Mouse (Mus musculus): ENCODE measurements at regions not wholly inside any gene's neighbourhood (a gene's known extent, or its start where the extent isn't known, plus 50 kb on each side); places are given as distances from the start of the nearest gene placed in this dataset.

DNA sequence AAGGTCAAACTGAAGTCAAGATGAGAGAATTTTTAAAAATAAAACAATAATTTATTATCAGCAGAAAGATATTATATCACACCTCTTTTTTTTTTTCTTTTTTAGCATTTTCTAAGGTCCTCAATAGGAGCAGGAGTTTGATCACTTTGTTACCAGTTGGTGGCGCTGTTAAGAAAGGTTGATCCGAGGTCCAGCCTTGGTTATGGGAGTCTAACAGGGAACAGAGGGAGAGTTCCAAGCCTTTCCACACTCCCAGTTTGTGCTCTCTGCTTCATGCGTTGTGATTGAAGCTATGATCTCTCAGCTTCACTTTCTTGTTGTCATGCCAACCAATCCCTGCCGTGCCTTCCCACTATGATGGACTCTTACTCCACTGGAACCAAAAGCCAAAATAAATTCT, 83.8 kb downstream of the Fam174a start:
- H3K27me3 ChIP-seq (ENCODE audit: insufficient read depth, low read length): no peaks in the 10 kb centered on the region
- WGBS: 43% methylated on average over 4 of the region's 4 CpGs
- no peak for ATAC-seq (replicated peaks; ENCODE audit: low FRiP score, low read depth)
- H3K9ac ChIP-seq (ENCODE audit: low read depth, low read length): no peak overlapping the region
- H3K36me3 ChIP-seq (ENCODE audit: insufficient read depth, low read length): no peaks in the 10 kb centered on the region
- no peak overlapping the region for H3K4me2 ChIP-seq (ENCODE audit: low read length)
- H3K4me3 ChIP-seq (replicated peaks; ENCODE audit: low read depth, low read length): no peak overlapping the region
- no peaks in the 10 kb centered on the region for H3K9me3 ChIP-seq (replicated peaks; ENCODE audit: low read length)
- peak; percentile 42; the same call in 1 of the 2 replicates for TF ChIP-seq CTCF (IDR thresholded peaks at IDR 0.05; ENCODE audit: low read depth)
- H3K27ac ChIP-seq: no peak overlapping the region
- no peak for DNase-seq (ENCODE audit: low spot score)
- no peaks in the 10 kb centered on the region for H3K4me1 ChIP-seq (replicated peaks; ENCODE audit: insufficient read depth, low read length)

DNA sequence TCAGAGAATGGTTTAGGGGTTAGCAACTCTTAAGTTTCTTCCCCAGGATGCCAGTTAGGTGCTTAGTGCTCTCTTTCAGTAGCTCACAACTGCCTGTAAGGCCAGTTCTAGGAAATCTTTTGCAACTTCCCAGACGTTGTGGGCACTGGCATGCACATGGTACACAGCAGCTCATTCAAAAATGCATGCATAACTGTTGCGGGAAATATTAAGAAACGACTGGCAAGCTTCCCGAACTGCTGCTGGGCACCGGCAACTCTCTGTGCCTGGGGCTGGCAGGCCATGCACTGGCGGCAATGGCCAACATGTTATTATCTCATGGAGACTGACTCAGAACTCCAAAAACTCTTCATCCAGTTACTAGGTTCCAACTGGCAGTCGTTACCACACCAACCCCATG, 86.3 kb downstream of the Fam174a start:
- H3K4me1 ChIP-seq (replicated peaks; ENCODE audit: insufficient read depth, low read length): no peaks in the 10 kb centered on the region
- no peak for TF ChIP-seq CTCF (IDR thresholded peaks at IDR 0.05; ENCODE audit: low read depth)
- WGBS: 89% methylated on average over 7 of the region's 7 CpGs
- DNase-seq (ENCODE audit: low spot score): no peak
- no peak overlapping the region for H3K4me3 ChIP-seq (replicated peaks; ENCODE audit: low read depth, low read length)
- H3K9ac ChIP-seq (ENCODE audit: low read depth, low read length): no peak overlapping the region
- no peak overlapping the region for H3K27ac ChIP-seq
- no peaks in the 10 kb centered on the region for H3K27me3 ChIP-seq (ENCODE audit: insufficient read depth, low read length)
- H3K36me3 ChIP-seq (ENCODE audit: insufficient read depth, low read length): no peaks in the 10 kb centered on the region
- no peak overlapping the region for H3K4me2 ChIP-seq (ENCODE audit: low read length)
- no peaks in the 10 kb centered on the region for H3K9me3 ChIP-seq (replicated peaks; ENCODE audit: low read length)
- ATAC-seq (replicated peaks; ENCODE audit: low FRiP score, low read depth): no peak

DNA sequence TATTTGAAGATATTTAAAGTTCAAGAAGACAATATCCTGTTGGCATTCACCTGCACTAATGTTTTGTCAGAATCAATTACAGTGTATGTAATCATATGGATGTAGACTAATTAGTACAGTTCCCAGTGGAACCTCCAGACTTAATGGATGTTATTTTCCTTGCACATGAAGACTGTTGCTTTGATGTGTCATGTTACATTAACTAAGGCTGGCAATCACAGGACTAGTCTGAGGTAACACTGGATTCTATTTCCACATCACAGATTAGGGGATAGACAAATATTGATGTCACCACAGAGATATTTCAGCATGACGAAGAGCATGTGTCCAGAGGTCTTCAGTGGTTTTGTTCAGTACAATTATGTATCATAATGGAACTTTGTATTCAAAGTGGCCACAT, 108.8 kb downstream of the Fam174a start:
- H3K4me2 ChIP-seq (ENCODE audit: low read length): no peak overlapping the region

DNA sequence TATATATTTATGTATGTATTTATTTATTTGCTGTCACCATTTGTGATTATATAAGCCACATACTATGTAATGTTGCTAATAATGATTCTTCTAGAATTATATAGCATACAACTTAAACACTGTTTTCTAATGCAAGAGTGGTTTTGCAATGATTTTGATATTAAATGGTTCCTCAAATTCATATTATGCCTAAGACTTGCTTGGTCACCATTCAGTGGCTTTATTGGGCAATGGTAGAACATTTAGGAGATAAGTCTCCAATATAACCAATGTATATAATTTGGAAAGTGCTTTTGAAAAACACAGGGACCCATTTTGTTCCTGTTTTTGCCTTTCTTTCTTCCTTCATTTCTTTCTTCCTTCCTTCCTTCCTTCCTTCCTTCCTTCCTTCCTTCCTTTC, 112.0 kb downstream of the Fam174a start:
- Histone ChIP-seq H3K4me3 (replicated peaks; ENCODE audit: low read depth, low read length) (no peak overlapping the region), H3K27me3 (ENCODE audit: insufficient read depth, low read length) (no peaks in the 10 kb centered on the region), H3K27ac (no peak overlapping the region), H3K36me3 (ENCODE audit: insufficient read depth, low read length) (no peaks in the 10 kb centered on the region), H3K9ac (ENCODE audit: low read depth, low read length) (no peak overlapping the region), H3K4me2 (ENCODE audit: low read length) (no peak overlapping the region), H3K4me1 (replicated peaks; ENCODE audit: insufficient read depth, low read length) (no peaks in the 10 kb centered on the region), H3K9me3 (replicated peaks; ENCODE audit: low read length) (no peaks in the 10 kb centered on the region)
- DNase-seq (ENCODE audit: low spot score): no peak
- no peak for ATAC-seq (replicated peaks; ENCODE audit: low FRiP score, low read depth)
- no peak for TF ChIP-seq CTCF (IDR thresholded peaks at IDR 0.05; ENCODE audit: low read depth)

More for the DNA sequence above, 108.8 kb downstream of the Fam174a start:
- Histone ChIP-seq H3K9ac (ENCODE audit: low read depth, low read length) (no peak overlapping the region), H3K4me1 (replicated peaks; ENCODE audit: insufficient read depth, low read length) (no peaks in the 10 kb centered on the region), H3K36me3 (ENCODE audit: insufficient read depth, low read length) (no peaks in the 10 kb centered on the region), H3K4me3 (replicated peaks; ENCODE audit: low read depth, low read length) (no peak overlapping the region), H3K9me3 (replicated peaks; ENCODE audit: low read length) (no peaks in the 10 kb centered on the region), H3K27me3 (ENCODE audit: insufficient read depth, low read length) (no peaks in the 10 kb centered on the region), H3K27ac (no peak overlapping the region)
- DNase-seq (ENCODE audit: low spot score) (no peak), ATAC-seq (replicated peaks; ENCODE audit: low FRiP score, low read depth) (no peak)
- no peak for TF ChIP-seq CTCF (IDR thresholded peaks at IDR 0.05; ENCODE audit: low read depth)
- 75% methylated on average over 1 of the region's 1 CpGs for WGBS

DNA sequence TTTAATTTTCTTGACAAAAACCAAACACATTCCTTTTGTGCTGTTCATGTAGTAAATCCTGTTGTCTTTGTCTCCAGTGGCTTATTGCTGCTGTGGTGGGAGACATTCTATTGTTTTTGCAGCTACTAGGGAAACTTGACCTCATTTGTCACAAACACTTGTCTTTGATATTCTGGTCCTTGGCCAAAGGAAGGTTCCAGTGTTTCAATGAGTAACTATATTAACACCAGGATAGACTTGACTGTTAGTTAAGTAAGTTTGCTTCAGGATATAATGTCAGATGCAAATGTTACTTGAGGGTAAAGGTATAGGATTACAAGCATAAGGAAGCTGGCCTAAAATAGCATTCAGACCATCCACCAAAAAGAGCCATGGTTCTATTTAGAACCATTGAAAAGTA, 123.7 kb downstream of the Fam174a start:
- TF ChIP-seq CTCF (IDR thresholded peaks at IDR 0.05; ENCODE audit: low read depth): no peak
- no peak for ATAC-seq (replicated peaks; ENCODE audit: low FRiP score, low read depth)
- peak; percentile 19 for DNase-seq (ENCODE audit: low spot score)
- H3K4me2 ChIP-seq (ENCODE audit: low read length): no peak overlapping the region
- H3K4me3 ChIP-seq (replicated peaks; ENCODE audit: low read depth, low read length): no peak overlapping the region
- no peaks in the 10 kb centered on the region for H3K36me3 ChIP-seq (ENCODE audit: insufficient read depth, low read length)
- H3K9me3 ChIP-seq (replicated peaks; ENCODE audit: low read length): no peaks in the 10 kb centered on the region
- no peak overlapping the region for H3K27ac ChIP-seq
- H3K4me1 ChIP-seq (replicated peaks; ENCODE audit: insufficient read depth, low read length): no peaks in the 10 kb centered on the region
- no peak overlapping the region for H3K9ac ChIP-seq (ENCODE audit: low read depth, low read length)
- no peaks in the 10 kb centered on the region for H3K27me3 ChIP-seq (ENCODE audit: insufficient read depth, low read length)

DNA sequence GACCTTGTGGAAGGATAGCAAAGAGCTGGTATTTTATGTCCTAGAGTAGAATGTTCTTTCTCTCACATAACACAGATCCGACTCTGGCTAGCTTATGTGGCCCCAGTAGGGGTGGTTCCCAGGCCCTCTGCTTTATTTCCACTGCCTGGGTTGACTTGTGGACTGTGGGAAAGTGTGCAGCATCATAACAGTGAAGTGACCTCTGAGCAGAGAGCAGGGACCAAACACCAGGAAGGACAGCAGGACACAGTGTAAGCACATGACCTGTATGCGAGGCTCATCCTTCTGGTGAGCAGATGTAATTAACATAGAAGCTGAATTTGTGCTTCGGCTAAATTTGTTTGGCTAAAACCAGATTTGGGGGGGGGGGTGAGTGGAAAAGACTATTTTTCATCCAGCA, 132.1 kb downstream of the Fam174a start:
- ATAC-seq (replicated peaks; ENCODE audit: low FRiP score, low read depth) (no peak), DNase-seq (ENCODE audit: low spot score) (no peak)
- no peak for TF ChIP-seq CTCF (IDR thresholded peaks at IDR 0.05; ENCODE audit: low read depth)

DNA sequence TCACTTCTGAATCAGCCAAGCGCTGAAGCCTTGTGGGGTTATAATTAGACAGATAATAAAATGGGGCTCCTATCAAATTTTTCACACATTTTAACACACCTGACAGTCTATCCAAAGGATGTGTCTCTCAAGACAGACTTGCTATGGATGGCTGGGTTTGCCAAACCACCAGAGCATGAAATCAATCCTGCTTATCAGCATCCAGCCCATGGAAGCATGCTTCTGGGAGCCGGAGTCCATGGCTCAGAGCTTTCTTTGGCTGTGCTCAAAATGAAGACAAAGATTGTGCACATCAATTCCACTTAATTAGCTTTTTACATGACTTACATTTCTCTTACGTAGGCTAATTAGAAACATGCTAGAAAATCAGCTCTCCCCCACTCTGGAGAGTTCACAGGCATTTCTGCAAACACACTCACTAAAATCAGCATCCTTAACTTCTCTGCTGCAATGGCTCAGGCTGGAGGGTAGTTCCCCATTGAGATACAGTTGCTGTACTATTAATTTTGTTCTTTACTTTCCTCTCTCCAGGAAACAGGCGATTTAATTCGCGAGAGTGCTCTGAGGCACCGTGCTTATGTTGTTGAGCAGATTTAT, 135.6 kb downstream of the Fam174a start:
- 55% methylated on average over 7 of the region's 7 CpGs for WGBS
- Histone ChIP-seq H3K4me3 (replicated peaks; ENCODE audit: low read depth, low read length) (no peak overlapping the region), H3K9me3 (replicated peaks; ENCODE audit: low read length) (no peaks in the 10 kb centered on the region), H3K4me1 (replicated peaks; ENCODE audit: insufficient read depth, low read length) (no peaks in the 10 kb centered on the region), H3K4me2 (ENCODE audit: low read length) (no peak overlapping the region), H3K36me3 (ENCODE audit: insufficient read depth, low read length) (no peaks in the 10 kb centered on the region), H3K27me3 (ENCODE audit: insufficient read depth, low read length) (no peaks in the 10 kb centered on the region), H3K27ac (no peak overlapping the region), H3K9ac (ENCODE audit: low read depth, low read length) (no peak overlapping the region)
- ATAC-seq (replicated peaks; ENCODE audit: low FRiP score, low read depth): no peak
- DNase-seq (ENCODE audit: low spot score): no peak
- TF ChIP-seq CTCF (IDR thresholded peaks at IDR 0.05; ENCODE audit: low read depth): no peak

More for the DNA sequence above, 132.1 kb downstream of the Fam174a start:
- Histone ChIP-seq H3K4me1 (replicated peaks; ENCODE audit: insufficient read depth, low read length) (no peaks in the 10 kb centered on the region), H3K4me2 (ENCODE audit: low read length) (no peak overlapping the region), H3K9ac (ENCODE audit: low read depth, low read length) (no peak overlapping the region), H3K9me3 (replicated peaks; ENCODE audit: low read length) (no peaks in the 10 kb centered on the region), H3K27ac (no peak overlapping the region), H3K36me3 (ENCODE audit: insufficient read depth, low read length) (no peaks in the 10 kb centered on the region), H3K4me3 (replicated peaks; ENCODE audit: low read depth, low read length) (no peak overlapping the region), H3K27me3 (ENCODE audit: insufficient read depth, low read length) (no peaks in the 10 kb centered on the region)
- 64% methylated on average over 3 of the region's 3 CpGs for WGBS
